Mouse (Mus musculus): ENCODE measurements around the gene Ezh2. TPM values are rescaled to one million over a fixed set of nuclear protein-coding genes. Genes with fewer than 3 reads are reported as not detected.
A peak's percentile ranks its signal among the peaks of the same experiment; 100 is the strongest.

Gene Ezh2
- total and polyA plus RNA-seq, 2 experiments from 2014 or later, result 41.5 to 50.0 TPM

DNA sequence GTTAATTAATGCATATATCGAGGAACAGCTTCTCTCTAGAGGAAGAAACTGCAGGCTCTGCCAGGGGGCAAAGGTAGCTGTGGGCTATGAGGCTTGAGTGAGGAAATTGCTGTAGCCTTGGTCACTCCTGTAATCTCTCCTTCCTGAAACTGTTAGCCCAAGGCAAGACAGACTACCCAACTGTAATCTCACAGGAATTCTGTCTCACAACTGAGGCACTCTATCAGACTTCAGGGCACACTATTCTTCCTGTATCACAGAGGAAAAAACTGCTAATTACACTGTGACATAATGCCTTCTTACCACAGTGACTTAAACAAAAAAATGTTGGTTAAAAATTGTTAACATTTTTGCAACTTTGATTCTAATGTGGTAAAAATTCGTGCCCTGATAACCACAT is 35.9 kb downstream of the Ezh2 start:
- Histone ChIP-seq H3K4me3 (ENCODE audit: low read depth, low read length) (no peak overlapping the region), H3K27ac (ENCODE audit: low read depth, low read length) (no peak overlapping the region), H3K36me3 (ENCODE audit: insufficient read depth) (peaks cover 26% of the 10 kb centered on the region; the same call in 1 of the 2 replicates), H3K9me3 (ENCODE audit: low read length) (no peaks in the 10 kb centered on the region), H3K27me3 (ENCODE audit: insufficient read depth, low read length) (no peaks in the 10 kb centered on the region), H3K4me1 (ENCODE audit: insufficient read depth) (no peaks in the 10 kb centered on the region), H3K9ac (no peak overlapping the region), H3K4me2 (ENCODE audit: low read depth) (no peak overlapping the region)
- 87% methylated on average over 2 of the region's 2 CpGs for WGBS
- no peak for DNase-seq
- TF ChIP-seq CTCF (IDR thresholded peaks at IDR 0.05; ENCODE audit: low read depth), result no peak
- no peak for ATAC-seq

DNA sequence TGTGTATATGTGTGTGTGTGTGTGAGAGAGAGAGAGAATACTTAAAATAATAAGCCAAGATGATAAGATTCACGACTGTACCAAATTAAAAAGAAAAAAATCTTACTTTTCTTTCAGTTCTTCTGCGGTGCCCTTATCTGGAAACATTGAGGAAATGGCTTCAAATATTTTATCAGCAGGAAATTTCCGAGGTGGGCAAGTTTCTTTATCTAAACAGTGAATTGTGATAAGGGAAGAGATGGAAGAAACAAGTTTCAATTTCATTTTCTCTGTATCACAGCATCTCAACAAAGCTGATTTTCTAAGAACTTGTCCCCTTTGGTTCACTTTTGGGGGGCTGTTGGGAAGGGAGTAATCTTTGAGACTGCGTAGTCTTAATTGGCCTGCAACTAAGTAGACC is 42.9 kb downstream of the Ezh2 start:
- ATAC-seq (no peak), DNase-seq (no peak)
- Histone ChIP-seq H3K27ac (ENCODE audit: low read depth, low read length) (no peak overlapping the region), H3K9me3 (ENCODE audit: low read length) (no peaks in the 10 kb centered on the region), H3K27me3 (ENCODE audit: insufficient read depth, low read length) (no peaks in the 10 kb centered on the region), H3K4me1 (ENCODE audit: insufficient read depth) (no peaks in the 10 kb centered on the region), H3K36me3 (ENCODE audit: insufficient read depth) (peaks cover 50% of the 10 kb centered on the region), H3K9ac (no peak overlapping the region), H3K4me3 (ENCODE audit: low read depth, low read length) (no peak overlapping the region), H3K4me2 (ENCODE audit: low read depth) (no peak overlapping the region)
- TF ChIP-seq CTCF (IDR thresholded peaks at IDR 0.05; ENCODE audit: low read depth), result no peak
- 94% methylated on average over 4 of the region's 4 CpGs for WGBS

DNA sequence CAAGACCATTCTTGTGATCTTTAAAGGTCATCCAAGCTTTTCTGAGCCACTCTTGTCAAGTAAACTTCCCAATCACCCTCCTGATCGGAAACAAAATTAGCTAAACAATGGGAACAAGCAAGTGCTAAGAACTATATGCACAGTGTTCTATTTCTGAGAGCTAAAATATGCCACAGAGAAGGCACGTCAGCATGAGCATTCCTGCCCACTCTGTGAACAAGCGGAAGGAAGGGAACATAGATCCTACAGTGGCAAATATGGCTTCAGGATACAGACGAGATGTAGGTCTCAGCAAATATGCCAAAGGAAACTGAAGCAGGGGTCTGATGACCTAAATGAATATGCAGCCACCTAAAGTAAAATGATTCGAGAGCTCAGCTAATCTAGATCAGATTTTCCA is 59.8 kb downstream of the Ezh2 start:
- Histone ChIP-seq H3K27ac (ENCODE audit: low read depth, low read length) (no peak overlapping the region), H3K36me3 (ENCODE audit: insufficient read depth) (peaks cover 38% of the 10 kb centered on the region), H3K27me3 (ENCODE audit: insufficient read depth, low read length) (no peaks in the 10 kb centered on the region), H3K9ac (no peak overlapping the region), H3K4me1 (ENCODE audit: insufficient read depth) (no peaks in the 10 kb centered on the region), H3K4me2 (ENCODE audit: low read depth) (no peak overlapping the region), H3K9me3 (ENCODE audit: low read length) (no peaks in the 10 kb centered on the region), H3K4me3 (ENCODE audit: low read depth, low read length) (no peak overlapping the region)
- WGBS, result 85% methylated on average over 5 of the region's 5 CpGs
- TF ChIP-seq CTCF (IDR thresholded peaks at IDR 0.05; ENCODE audit: low read depth), result no peak
- ATAC-seq (no peak), DNase-seq (no peak)

DNA sequence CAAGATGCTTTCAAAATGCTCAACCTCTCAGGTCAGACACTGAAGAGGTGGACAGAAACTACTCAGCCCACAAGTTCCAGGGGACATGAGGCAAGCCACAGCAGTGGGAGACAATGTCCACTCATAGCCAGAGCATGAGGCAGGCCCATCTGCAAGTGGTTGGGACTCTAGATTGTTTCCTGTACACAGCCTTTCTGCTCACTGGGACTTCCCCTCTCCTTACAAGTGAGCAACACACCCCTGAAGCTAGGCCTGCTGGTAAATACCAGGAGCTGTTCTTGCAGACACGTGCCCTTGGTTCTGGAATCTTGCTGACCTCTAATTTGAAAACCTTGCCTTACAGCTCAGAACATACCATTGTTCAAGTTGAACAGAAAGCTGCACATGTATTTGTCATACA is 62.6 kb downstream of the Ezh2 start:
- no peak overlapping the region for H3K4me2 ChIP-seq (ENCODE audit: low read depth)
- no peak for TF ChIP-seq CTCF (IDR thresholded peaks at IDR 0.05; ENCODE audit: low read depth)
- no peak for ATAC-seq
- no peaks in the 10 kb centered on the region for H3K4me1 ChIP-seq (ENCODE audit: insufficient read depth)
- H3K36me3 ChIP-seq (ENCODE audit: insufficient read depth), result peaks cover 52% of the 10 kb centered on the region
- no peaks in the 10 kb centered on the region for H3K27me3 ChIP-seq (ENCODE audit: insufficient read depth, low read length)
- H3K9ac ChIP-seq, result no peak overlapping the region
- H3K4me3 ChIP-seq (ENCODE audit: low read depth, low read length), result no peak overlapping the region
- WGBS, result 82% methylated on average over 1 of the region's 1 CpGs
- no peaks in the 10 kb centered on the region for H3K9me3 ChIP-seq (ENCODE audit: low read length)
- no peak overlapping the region for H3K27ac ChIP-seq (ENCODE audit: low read depth, low read length)
- DNase-seq, result no peak

DNA sequence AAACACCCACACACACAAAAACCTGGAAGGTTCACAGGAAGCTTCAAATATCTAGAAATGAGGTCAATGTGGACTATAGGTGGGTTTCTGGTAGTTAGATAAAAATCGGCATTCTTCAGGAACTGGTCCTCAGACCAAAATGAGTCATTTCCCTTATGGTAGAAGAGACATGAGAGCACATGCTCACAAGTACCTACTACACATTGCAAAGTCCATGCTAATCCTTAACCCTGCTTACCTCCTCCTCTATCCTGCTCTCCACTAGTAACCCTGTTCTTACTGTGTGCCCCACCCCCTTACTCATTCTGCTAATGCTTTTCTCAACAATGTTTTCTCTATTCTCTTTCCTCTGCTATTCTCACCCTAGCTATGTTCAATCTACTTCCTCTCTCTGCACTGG is 67.5 kb downstream of the Ezh2 start:
- no peak for TF ChIP-seq CTCF (IDR thresholded peaks at IDR 0.05; ENCODE audit: low read depth)
- ATAC-seq (peak; percentile 18; the same call in 1 of the 2 replicates), DNase-seq (no peak)
- Histone ChIP-seq H3K4me3 (ENCODE audit: low read depth, low read length) (no peak overlapping the region), H3K36me3 (ENCODE audit: insufficient read depth) (peaks cover 74% of the 10 kb centered on the region), H3K4me2 (ENCODE audit: low read depth) (no peak overlapping the region), H3K27ac (ENCODE audit: low read depth, low read length) (no peak overlapping the region), H3K9me3 (ENCODE audit: low read length) (no peaks in the 10 kb centered on the region), H3K4me1 (ENCODE audit: insufficient read depth) (no peaks in the 10 kb centered on the region), H3K27me3 (ENCODE audit: insufficient read depth, low read length) (no peaks in the 10 kb centered on the region), H3K9ac (no peak overlapping the region)
- WGBS, result 92% methylated on average over 1 of the region's 1 CpGs

DNA sequence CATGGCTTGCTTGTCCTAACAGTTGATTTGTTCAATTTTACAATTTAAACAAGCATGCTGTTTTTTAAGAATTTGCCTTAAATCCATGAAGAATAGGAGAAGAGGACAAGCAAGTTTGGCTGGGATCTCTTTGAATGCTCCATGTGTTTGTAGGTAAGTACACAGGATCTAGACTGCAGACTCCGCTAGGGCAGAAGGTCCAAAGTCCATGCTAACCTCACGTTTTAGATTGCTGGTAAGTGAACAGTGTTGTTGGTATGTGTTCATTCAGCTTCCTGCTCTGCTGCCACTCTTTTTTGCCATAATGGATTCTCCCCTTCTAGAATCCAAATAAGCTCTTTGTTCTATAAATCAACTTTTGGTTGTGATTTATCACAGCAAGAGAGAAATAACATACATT is 68.0 kb downstream of the Ezh2 start:
- H3K27me3 ChIP-seq (ENCODE audit: insufficient read depth, low read length), result no peaks in the 10 kb centered on the region
- H3K4me3 ChIP-seq (ENCODE audit: low read depth, low read length), result no peak overlapping the region
- TF ChIP-seq CTCF (IDR thresholded peaks at IDR 0.05; ENCODE audit: low read depth), result no peak
- 78% methylated on average over 2 of the region's 2 CpGs for WGBS
- H3K4me2 ChIP-seq (ENCODE audit: low read depth), result no peak overlapping the region
- no peak for ATAC-seq
- H3K36me3 ChIP-seq (ENCODE audit: insufficient read depth), result peaks cover 72% of the 10 kb centered on the region
- H3K9ac ChIP-seq, result no peak overlapping the region
- no peak overlapping the region for H3K27ac ChIP-seq (ENCODE audit: low read depth, low read length)
- DNase-seq, result no peak
- H3K4me1 ChIP-seq (ENCODE audit: insufficient read depth), result no peaks in the 10 kb centered on the region
- H3K9me3 ChIP-seq (ENCODE audit: low read length), result no peaks in the 10 kb centered on the region

DNA sequence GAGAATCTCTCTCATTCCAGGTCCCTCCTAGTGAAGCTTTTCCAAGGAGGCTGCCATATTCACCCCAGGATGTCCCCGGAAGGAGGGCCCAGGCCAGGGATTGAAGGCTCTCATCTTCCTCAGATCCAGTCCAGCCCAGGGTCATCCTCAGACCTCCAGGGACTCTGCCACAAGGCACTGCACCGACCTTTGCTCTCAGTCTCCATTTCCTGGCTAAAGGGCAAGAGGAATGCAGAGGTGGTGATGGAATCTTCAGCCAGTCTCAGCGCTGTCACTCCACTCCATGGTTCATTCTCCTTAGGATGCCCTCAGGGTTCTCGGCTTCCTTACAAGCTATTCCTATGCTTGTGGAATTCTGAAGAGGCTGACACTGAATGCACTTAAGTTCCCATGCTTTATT is 68.7 kb downstream of the Ezh2 start:
- Histone ChIP-seq H3K27ac (ENCODE audit: low read depth, low read length) (no peak overlapping the region), H3K27me3 (ENCODE audit: insufficient read depth, low read length) (no peaks in the 10 kb centered on the region), H3K9me3 (ENCODE audit: low read length) (no peaks in the 10 kb centered on the region), H3K4me2 (ENCODE audit: low read depth) (no peak overlapping the region), H3K4me1 (ENCODE audit: insufficient read depth) (no peaks in the 10 kb centered on the region), H3K9ac (no peak overlapping the region), H3K4me3 (ENCODE audit: low read depth, low read length) (no peak overlapping the region), H3K36me3 (ENCODE audit: insufficient read depth) (peaks cover 71% of the 10 kb centered on the region)
- no peak for TF ChIP-seq CTCF (IDR thresholded peaks at IDR 0.05; ENCODE audit: low read depth)
- 0 out of 2 replicates have a peak, but pooled peaks have one; percentile 12 for ATAC-seq
- WGBS, result 77% methylated on average over 4 of the region's 4 CpGs
- no peak for DNase-seq

DNA sequence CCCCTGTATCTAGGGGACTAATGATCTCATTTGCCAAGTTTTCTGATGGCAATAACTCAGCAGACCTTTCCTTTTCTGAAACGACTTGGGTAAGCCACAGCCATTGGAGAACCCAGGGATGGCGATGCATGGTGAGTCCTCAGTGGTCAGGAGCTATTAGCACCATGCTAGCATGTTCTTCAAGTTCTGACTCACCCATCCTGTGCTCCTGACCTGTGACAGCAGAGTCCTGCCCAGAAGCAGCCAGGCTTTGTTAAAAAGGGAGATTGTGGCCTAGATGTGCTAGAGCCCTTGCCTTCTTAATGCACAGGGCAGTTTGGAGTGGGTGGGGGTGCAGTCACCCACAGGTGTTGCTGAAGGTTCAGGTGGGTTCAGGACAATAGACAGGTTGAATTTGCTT is 70.1 kb downstream of the Ezh2 start:
- Histone ChIP-seq H3K9me3 (ENCODE audit: low read length) (no peaks in the 10 kb centered on the region), H3K4me1 (ENCODE audit: insufficient read depth) (no peaks in the 10 kb centered on the region), H3K4me3 (ENCODE audit: low read depth, low read length) (no peak overlapping the region), H3K27me3 (ENCODE audit: insufficient read depth, low read length) (no peaks in the 10 kb centered on the region), H3K27ac (ENCODE audit: low read depth, low read length) (no peak overlapping the region), H3K4me2 (ENCODE audit: low read depth) (no peak overlapping the region), H3K9ac (no peak overlapping the region), H3K36me3 (ENCODE audit: insufficient read depth) (peaks cover 72% of the 10 kb centered on the region)
- DNase-seq (no peak), ATAC-seq (no peak)
- WGBS, result 74% methylated on average over 2 of the region's 2 CpGs
- TF ChIP-seq CTCF (IDR thresholded peaks at IDR 0.05; ENCODE audit: low read depth), result no peak
